Mouse (Mus musculus) olfactory bulb, adult 2 months (tissue): ENCODE data around the gene Zdhhc20. TPM values are rescaled to one million over a fixed set of nuclear protein-coding genes. Genes with fewer than 3 reads are reported as not detected.

ENCODE experiments used
- H3K27ac ChIP-seq: fragments of 200-500 bp; 2 replicates; pipeline ENCODE4 v1.5.1; 2012; ENCODE audit warnings: low read depth, low read length; ENCODE audit not compliant: insufficient read depth
- H3K4me1 ChIP-seq: fragments of 200-500 bp; 2 replicates; pipeline ENCODE4 v1.6.1; 2012; ENCODE audit warnings: low read length; ENCODE audit not compliant: control insufficient read depth, insufficient read depth
- H3K4me3 ChIP-seq: fragments of 200-500 bp; 2 replicates; pipeline ENCODE4 v1.5.1; 2012; ENCODE audit warnings: mild to moderate bottlenecking, low read depth, low read length, moderate library complexity; ENCODE audit not compliant: insufficient read depth
- CTCF ChIP-seq: fragments of 200-500 bp; IDR thresholded peaks from 2 replicates; pipeline ENCODE4 v1.5.1; 2012; ENCODE audit warnings: low read depth, mild to moderate bottlenecking, low read length, moderate library complexity; ENCODE audit not compliant: insufficient read depth
- POLR2A ChIP-seq: fragments of 200-500 bp; IDR thresholded peaks from 2 replicates; pipeline ENCODE4 v1.6.1; 2012; ENCODE audit warnings: mild to moderate bottlenecking, low read depth, low read length, moderate library complexity; ENCODE audit not compliant: insufficient read depth
- WGBS: fragments of 180-500 bp; shearing (Covaris S2); methylation state at CpG from one replicate; pipeline ENCODE4 v1.1.7; 2018; 5-methylcytosine and 5-hydroxymethylcytosine counted together
- polyA plus RNA-seq: library from polyadenylated mRNA; stranded (reverse); fragments of >200 nt; gene quantifications from 2 replicates; pipeline ENCODE4 v1.2.4, GENCODE M21; 2012; ENCODE audit warnings: low replicate concordance; ENCODE audit not compliant: missing spikeins, insufficient read depth, insufficient read length

The Zdhhc20 gene
- polyA plus RNA-seq, 1 experiment: not detected

GRCm38 (mm10) chr14:57844535-57844934 lies 45.5 kb downstream of the Zdhhc20 start:
- TF ChIP-seq CTCF (no peak), POLR2A (no peak)

DNA sequence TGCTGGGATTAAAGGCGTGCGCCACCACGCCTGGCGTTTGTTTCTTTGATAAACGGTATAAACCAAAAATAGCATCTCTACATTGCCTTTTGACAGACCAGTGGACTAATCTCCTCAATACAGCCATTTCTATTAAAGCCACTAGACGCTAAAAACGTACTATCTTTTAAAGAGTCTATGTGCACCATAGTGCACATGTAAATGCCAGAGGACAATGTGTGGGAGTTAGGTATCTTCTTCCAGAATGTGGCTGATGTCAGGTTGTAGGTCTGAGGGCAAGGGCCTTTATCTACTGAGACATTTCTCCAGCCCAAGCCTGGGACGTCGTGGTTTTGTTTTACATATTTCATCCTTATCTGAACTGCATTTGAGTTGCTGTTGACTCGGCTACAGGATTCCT lies 54.9 kb downstream of the Zdhhc20 start:
- Histone ChIP-seq H3K27ac (no peak overlapping the region), H3K4me3 (no peak overlapping the region), H3K4me1 (no peaks in the 10 kb centered on the region)
- WGBS: 91% methylated on average over 10 of the region's 10 CpGs
- TF ChIP-seq CTCF (no peak), POLR2A (no peak)

More at GRCm38 (mm10) chr14:57844535-57844934, 45.5 kb downstream of the Zdhhc20 start:
- no peak overlapping the region for H3K4me3 ChIP-seq
- H3K4me1 ChIP-seq: no peaks in the 10 kb centered on the region
- no peak overlapping the region for H3K27ac ChIP-seq
- WGBS: 93% methylated on average over 3 of the region's 3 CpGs

DNA sequence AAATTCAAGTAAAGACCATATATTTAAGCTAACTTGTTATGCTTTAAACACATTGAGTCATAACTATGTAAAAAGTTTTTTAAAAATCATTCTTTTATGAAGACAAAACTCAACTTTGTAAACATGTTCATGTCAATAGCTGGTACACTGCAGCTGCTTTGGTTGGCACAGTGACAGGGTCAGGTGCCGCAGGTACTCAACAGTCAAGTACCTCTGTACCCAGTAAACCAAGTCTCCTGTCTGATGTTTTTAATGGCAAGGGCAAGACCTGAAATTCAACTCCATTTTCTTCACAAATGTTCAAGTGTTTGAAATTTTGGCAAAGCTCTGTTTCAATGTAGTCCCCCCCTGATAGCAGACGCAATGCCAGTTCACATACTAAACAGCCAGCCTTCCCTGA lies 56.5 kb downstream of the Zdhhc20 start:
- 94% methylated on average over 2 of the region's 2 CpGs for WGBS
- H3K27ac ChIP-seq: no peak overlapping the region
- no peak overlapping the region for H3K4me3 ChIP-seq
- H3K4me1 ChIP-seq: no peaks in the 10 kb centered on the region
- TF ChIP-seq CTCF (no peak), POLR2A (no peak)

DNA sequence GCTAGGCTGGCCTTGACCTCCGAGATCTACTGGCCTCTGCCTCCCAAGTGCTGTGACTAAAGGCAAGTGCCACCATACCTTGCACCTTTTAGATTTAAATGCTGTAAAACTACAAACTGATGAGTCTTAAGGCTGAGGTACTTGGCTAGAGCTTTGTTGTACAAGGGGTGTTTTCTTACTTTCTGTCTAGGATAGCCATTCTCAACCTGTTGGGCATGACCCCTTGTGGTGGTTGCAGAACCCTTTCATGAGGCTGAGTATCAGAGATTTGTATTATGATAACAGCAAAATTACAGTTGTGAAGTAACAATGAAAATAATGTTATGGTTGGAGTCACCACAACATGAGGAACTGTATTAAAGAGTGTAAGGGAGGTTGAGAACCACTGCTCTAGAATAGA lies 62.8 kb downstream of the Zdhhc20 start:
- H3K27ac ChIP-seq: no peak overlapping the region
- TF ChIP-seq CTCF (no peak), POLR2A (no peak)
- no peaks in the 10 kb centered on the region for H3K4me1 ChIP-seq
- no peak overlapping the region for H3K4me3 ChIP-seq
- WGBS: 64% methylated on average over 1 of the region's 1 CpGs

GRCm38 (mm10) chr14:57825788-57826751 lies 64.0 kb downstream of the Zdhhc20 start, which contains the start of the genes Ska3 and Mrpl57:
Gene Ska3 (minus strand): TSS chr14:57826185.
Gene Mrpl57 (plus strand): TSS chr14:57826234.
- Histone ChIP-seq H3K27ac (peak within 1 kb of the TSS; percentile 78), H3K4me1 (no peaks in the 10 kb centered on the region), H3K4me3 (peak within 1 kb of the TSS; percentile 86)
- under 1% methylated on average over 96 of the region's 96 CpGs for WGBS
- TF ChIP-seq POLR2A: peak; percentile 80; the same call in 1 of the 2 replicates
- TF ChIP-seq CTCF: peak; percentile 12; the same call in 1 of the 2 replicates

GRCm38 (mm10) chr14:57820839-57821238 lies 69.2 kb downstream of the Zdhhc20 start:
- no peaks in the 10 kb centered on the region for H3K4me1 ChIP-seq
- H3K4me3 ChIP-seq: no peak overlapping the region
- WGBS: 85% methylated on average over 4 of the region's 4 CpGs
- no peak overlapping the region for H3K27ac ChIP-seq
- TF ChIP-seq CTCF: no peak
- no peak for TF ChIP-seq POLR2A

DNA sequence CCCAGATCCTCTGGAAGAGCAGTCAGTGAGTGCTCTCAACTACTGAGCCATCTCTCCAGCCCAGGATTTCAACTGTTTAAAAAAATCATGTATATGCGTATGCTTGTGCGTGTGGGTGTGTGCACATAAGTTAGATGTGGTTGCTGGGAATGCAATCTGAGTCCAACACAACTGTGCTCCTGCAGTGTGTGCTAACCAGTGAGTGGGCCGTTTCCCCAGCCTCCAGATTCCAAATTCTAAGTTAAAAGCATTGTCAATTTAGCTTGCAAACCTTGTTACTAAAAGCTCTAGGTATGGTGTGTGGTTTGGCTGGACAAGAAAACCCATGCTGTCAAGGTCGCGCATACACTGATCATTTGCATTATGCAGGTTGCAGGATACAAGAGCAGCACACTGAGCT lies 78.2 kb downstream of the Zdhhc20 start:
- Histone ChIP-seq H3K4me3 (no peak overlapping the region), H3K27ac (no peak overlapping the region), H3K4me1 (no peaks in the 10 kb centered on the region)
- TF ChIP-seq POLR2A (no peak), CTCF (no peak)
- 95% methylated on average over 5 of the region's 5 CpGs for WGBS

DNA sequence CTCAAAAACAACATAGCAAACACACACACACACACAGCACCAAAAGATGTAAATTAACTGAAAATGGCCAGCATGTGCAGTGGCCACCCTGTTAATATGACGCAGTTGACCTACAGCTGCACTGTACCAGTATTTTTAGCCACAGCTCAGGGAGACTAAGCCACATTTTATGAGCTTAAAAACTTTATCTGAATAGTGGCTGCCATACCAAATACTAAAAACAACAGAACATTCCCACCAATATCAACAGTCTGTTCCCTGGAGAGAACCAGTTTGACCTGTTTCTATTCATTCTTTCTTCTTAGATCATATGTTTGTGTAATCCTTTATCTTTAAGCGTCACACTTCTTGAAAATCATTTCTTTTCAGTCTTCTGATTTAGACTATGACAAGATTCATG lies 79.2 kb downstream of the Zdhhc20 start:
- H3K4me1 ChIP-seq: no peaks in the 10 kb centered on the region
- no peak overlapping the region for H3K27ac ChIP-seq
- 95% methylated on average over 2 of the region's 2 CpGs for WGBS
- H3K4me3 ChIP-seq: no peak overlapping the region
- TF ChIP-seq POLR2A (no peak), CTCF (no peak)

- no peak overlapping the region for H3K4me3 ChIP-seq
- no peak overlapping the region for H3K27ac ChIP-seq
- no peaks in the 10 kb centered on the region for H3K4me1 ChIP-seq
- TF ChIP-seq POLR2A: no peak
- no peak for TF ChIP-seq CTCF
- WGBS: 64% methylated on average over 5 of the region's 5 CpGs
Observed at GRCm38 (mm10) chr14:57808558-57808957, 81.5 kb downstream of the Zdhhc20 start.

- Histone ChIP-seq H3K27ac (no peak overlapping the region), H3K4me1 (peaks cover 6% of the 10 kb centered on the region), H3K4me3 (no peak overlapping the region)
- WGBS: 87% methylated on average over 4 of the region's 4 CpGs
- TF ChIP-seq POLR2A (no peak), CTCF (no peak)
Observed at GRCm38 (mm10) chr14:57803731-57804130, 86.3 kb downstream of the Zdhhc20 start.
